Mouse (Mus musculus) limb, embryonic 14.5 days (tissue): ENCODE measurements at regions not wholly inside any gene's neighbourhood (a gene's known extent, or its start where the extent isn't known, plus 50 kb on each side); places are given as distances from the start of the nearest gene placed in this dataset.

Experiments used
- ATAC-seq: fragments of 200-750 bp; cut with Nextera tagmentation; 2 replicates; pipeline ENCODE4 v1.8.0; 2017; ENCODE audit warnings: low read depth, moderate number of reproducible peaks, moderate TSS enrichment; ENCODE audit not compliant: low FRiP score
- DNase-seq: peaks from one replicate; pipeline ENCODE4 v3.0.0-alpha.2; 2015; ENCODE audit warnings: low spot score
- H3K27ac ChIP-seq: fragments of 300-500 bp; sonication (generic); replicated peaks from 2 replicates; pipeline ENCODE4 v1.5.1; 2014; ENCODE audit warnings: low read depth, mild to moderate bottlenecking, low read length, moderate library complexity, mixed read lengths
- H3K27me3 ChIP-seq: fragments of 300-500 bp; sonication (generic); 2 replicates; pipeline ENCODE4 v1.6.1; 2014; ENCODE audit warnings: low read length, mixed read lengths; ENCODE audit not compliant: control insufficient read depth, insufficient read depth
- H3K36me3 ChIP-seq: fragments of 300-500 bp; sonication (generic); 2 replicates; pipeline ENCODE4 v1.6.1; 2014; ENCODE audit warnings: mild to moderate bottlenecking, low read length, moderate library complexity, mixed read lengths; ENCODE audit not compliant: control insufficient read depth, insufficient read depth
- H3K4me1 ChIP-seq: fragments of 300-500 bp; sonication (generic); 2 replicates; pipeline ENCODE4 v1.6.1; 2014; ENCODE audit warnings: antibody characterized with exemption, low read length, mixed read lengths; ENCODE audit not compliant: control insufficient read depth, insufficient read depth
- H3K4me2 ChIP-seq: fragments of 300-500 bp; sonication (generic); replicated peaks from 2 replicates; pipeline ENCODE4 v1.6.1; 2014; ENCODE audit warnings: low read depth, mild to moderate bottlenecking, low read length, moderate library complexity; ENCODE audit not compliant: severe bottlenecking
- H3K4me3 ChIP-seq: fragments of 300-500 bp; sonication (generic); replicated peaks from 2 replicates; pipeline ENCODE4 v1.5.1; 2014; ENCODE audit warnings: low read length
- H3K9ac ChIP-seq: fragments of 300-500 bp; sonication (generic); 2 replicates; pipeline ENCODE4 v1.6.1; 2014; ENCODE audit warnings: mild to moderate bottlenecking, low read depth, low read length, moderate library complexity; ENCODE audit not compliant: severe bottlenecking
- H3K9me3 ChIP-seq: fragments of 300-500 bp; sonication (generic); 2 replicates; pipeline ENCODE4 v1.6.1; 2016; ENCODE audit warnings: low read length; ENCODE audit not compliant: control insufficient read depth
- POLR2A ChIP-seq: fragments of 200-500 bp; IDR thresholded peaks from 2 replicates; pipeline ENCODE4 v1.8.0; 2012; ENCODE audit warnings: inconsistent platforms, mild to moderate bottlenecking, moderate library complexity, borderline replicate concordance; ENCODE audit not compliant: insufficient read depth, insufficient read length; ENCODE audit errors: extremely low read depth
- WGBS: fragments of 180-500 bp; shearing (Covaris S2); extraction: QIAGEN DNeasy Blood & Tissue Kit; methylation state at CpG from one replicate; pipeline ENCODE4 v1.1.7; 2014; 5-methylcytosine and 5-hydroxymethylcytosine counted together

DNA sequence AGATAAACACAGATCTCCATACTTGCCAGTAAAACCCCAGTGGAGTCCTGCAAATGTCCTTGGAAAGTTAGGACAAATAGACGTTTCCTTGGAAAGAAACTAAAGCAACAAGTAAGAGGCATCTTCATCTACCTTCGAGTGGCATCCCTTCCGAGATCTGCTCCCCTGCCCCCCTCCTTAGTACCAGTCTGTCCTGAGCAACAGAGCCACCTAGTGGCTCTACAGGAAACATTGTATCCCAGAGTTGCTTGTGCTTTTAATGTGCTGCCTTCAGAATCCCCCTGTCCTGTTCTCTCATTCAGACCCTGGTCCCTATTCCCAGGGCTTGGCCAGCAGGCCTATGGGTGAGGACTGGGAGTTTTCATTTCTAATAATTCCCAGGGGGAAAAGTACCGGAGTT lies 423.1 kb upstream of the Smarca2 start:
- H3K27me3 ChIP-seq, result no peaks in the 10 kb centered on the region
- DNase-seq (peak; percentile 58), ATAC-seq (no peak)
- no peak for TF ChIP-seq POLR2A
- no peak overlapping the region for H3K4me3 ChIP-seq
- H3K4me2 ChIP-seq, result no peak overlapping the region
- H3K9me3 ChIP-seq, result no peaks in the 10 kb centered on the region
- no peaks in the 10 kb centered on the region for H3K36me3 ChIP-seq
- no peaks in the 10 kb centered on the region for H3K4me1 ChIP-seq
- H3K9ac ChIP-seq, result no peak overlapping the region
- no peak overlapping the region for H3K27ac ChIP-seq
- WGBS, result 33% methylated on average over 4 of the region's 4 CpGs

DNA sequence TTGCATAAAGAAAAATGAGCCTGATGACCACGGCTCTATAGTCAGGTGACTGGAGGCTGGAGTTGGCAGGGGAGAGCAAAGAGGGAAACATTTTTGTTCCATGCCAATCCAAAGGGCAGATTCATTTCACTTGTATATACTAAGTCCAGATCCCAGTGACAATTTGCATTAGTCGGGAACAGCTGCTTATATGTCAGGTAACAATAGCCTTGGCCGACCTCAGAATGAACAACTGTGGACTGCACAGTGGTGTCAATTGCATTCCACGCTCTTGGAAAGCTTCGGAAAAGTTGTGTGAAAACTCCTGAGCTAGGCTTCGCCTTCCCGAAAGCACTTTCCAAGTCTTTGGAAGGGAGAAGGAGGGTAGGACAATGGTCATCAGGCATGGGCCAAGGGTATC lies 419.8 kb upstream of the Smarca2 start:
- H3K4me2 ChIP-seq, result no peak overlapping the region
- no peaks in the 10 kb centered on the region for H3K36me3 ChIP-seq
- ATAC-seq (peak; percentile 79; the same call in 1 of the 2 replicates), DNase-seq (peak; percentile 31)
- no peak overlapping the region for H3K9ac ChIP-seq
- H3K27ac ChIP-seq, result no peak overlapping the region
- no peaks in the 10 kb centered on the region for H3K9me3 ChIP-seq
- TF ChIP-seq POLR2A, result no peak
- H3K4me1 ChIP-seq, result no peaks in the 10 kb centered on the region
- no peak overlapping the region for H3K4me3 ChIP-seq
- 76% methylated on average over 7 of the region's 7 CpGs for WGBS
- no peaks in the 10 kb centered on the region for H3K27me3 ChIP-seq

DNA sequence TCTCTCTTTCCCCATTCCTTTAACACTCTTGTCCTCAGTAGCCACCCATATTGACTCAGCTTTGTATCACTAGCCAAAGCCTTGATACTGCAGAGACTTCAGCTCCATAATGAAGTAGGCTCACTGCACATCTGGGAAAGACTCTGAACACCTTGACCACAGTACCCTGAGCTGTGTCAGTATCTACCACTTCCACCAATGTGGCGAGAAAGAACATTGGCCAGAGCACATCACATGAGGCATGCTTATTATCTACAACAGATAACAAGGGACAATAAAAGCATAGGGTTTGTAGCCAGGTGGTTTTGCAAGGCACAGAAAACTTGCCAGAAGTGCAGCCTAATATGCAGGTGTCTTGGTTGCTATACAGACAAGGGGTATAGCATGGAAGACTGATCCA lies 414.0 kb upstream of the Smarca2 start:
- DNase-seq (no peak), ATAC-seq (no peak)
- H3K9ac ChIP-seq, result no peak overlapping the region
- H3K36me3 ChIP-seq, result no peaks in the 10 kb centered on the region
- no peak overlapping the region for H3K27ac ChIP-seq
- no peak overlapping the region for H3K4me3 ChIP-seq
- H3K4me1 ChIP-seq, result no peaks in the 10 kb centered on the region
- no peak overlapping the region for H3K4me2 ChIP-seq
- no peaks in the 10 kb centered on the region for H3K9me3 ChIP-seq
- no peak for TF ChIP-seq POLR2A
- no peaks in the 10 kb centered on the region for H3K27me3 ChIP-seq
- 71% methylated on average over 1 of the region's 1 CpGs for WGBS

DNA sequence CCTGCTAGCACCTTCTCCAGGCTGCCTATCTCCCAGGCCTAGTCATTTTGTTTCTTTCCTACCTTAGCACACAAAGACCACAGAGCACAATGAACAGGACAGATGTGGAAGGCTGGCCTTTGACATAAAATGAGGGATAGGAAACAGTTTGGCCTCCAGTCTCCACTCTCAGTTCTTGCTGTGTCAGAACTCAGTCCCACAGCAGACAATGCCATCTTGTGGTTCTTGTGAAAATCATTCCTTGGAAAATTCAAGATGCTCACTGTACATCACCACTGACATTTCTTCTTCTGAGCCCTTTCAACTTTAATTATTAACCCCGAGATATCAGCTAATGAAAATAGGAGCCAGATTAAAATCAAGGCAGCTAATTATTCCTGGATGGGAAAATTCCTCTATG lies 411.2 kb upstream of the Smarca2 start:
- Histone ChIP-seq H3K4me1 (no peaks in the 10 kb centered on the region), H3K4me2 (no peak overlapping the region), H3K9ac (no peak overlapping the region), H3K36me3 (no peaks in the 10 kb centered on the region), H3K27ac (no peak overlapping the region), H3K27me3 (no peaks in the 10 kb centered on the region), H3K9me3 (no peaks in the 10 kb centered on the region), H3K4me3 (no peak overlapping the region)
- DNase-seq, result peak; percentile 34
- WGBS, result 71% methylated on average over 1 of the region's 1 CpGs
- TF ChIP-seq POLR2A, result no peak
- no peak for ATAC-seq

DNA sequence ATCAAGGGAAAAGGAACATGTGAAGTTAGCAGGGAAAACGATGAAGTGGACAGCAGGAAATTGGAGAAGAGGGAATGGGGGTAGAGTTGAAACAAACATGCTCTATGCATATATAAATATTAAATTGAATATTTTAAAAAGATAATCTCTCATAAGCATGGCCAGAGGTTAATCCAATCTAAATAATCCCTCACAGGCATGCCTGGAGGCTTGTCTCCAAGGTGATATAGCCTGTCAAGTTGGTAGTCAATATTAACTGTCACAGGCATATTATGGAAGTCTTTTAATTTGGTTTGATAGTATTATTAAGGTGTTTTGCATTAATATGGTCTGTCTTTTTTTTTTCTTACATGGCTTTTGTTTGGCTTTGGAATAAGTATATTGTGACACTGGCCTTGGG lies 396.1 kb upstream of the Smarca2 start:
- Histone ChIP-seq H3K4me2 (no peak overlapping the region), H3K9me3 (no peaks in the 10 kb centered on the region), H3K27me3 (no peaks in the 10 kb centered on the region), H3K4me3 (no peak overlapping the region), H3K4me1 (no peaks in the 10 kb centered on the region), H3K9ac (no peak overlapping the region), H3K27ac (no peak overlapping the region), H3K36me3 (no peaks in the 10 kb centered on the region)
- TF ChIP-seq POLR2A, result no peak
- 70% methylated on average over 1 of the region's 1 CpGs for WGBS
- DNase-seq (no peak), ATAC-seq (no peak)

DNA sequence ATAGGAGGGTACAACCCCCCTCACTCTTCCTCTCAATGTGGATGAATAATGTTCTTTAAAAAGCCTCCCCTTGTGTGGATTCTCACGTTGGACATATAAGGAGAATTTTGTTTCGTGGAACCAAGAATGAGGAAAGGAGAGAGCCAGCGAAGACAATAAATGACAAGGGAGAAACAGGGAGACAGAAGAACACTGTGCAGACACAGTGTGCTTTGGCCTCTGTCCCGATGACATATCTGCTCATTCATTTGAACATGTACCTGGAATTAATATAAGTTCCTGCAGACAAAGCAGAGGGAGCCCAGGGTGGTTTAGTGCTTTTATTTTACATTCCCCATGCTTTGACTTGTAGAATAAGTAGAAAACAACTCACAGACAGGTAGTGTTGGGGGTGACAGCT lies 370.3 kb upstream of the Smarca2 start:
- WGBS, result 56% methylated on average over 4 of the region's 4 CpGs
- no peaks in the 10 kb centered on the region for H3K27me3 ChIP-seq
- DNase-seq, result no peak
- H3K4me2 ChIP-seq, result no peak overlapping the region
- no peak overlapping the region for H3K9ac ChIP-seq
- H3K4me3 ChIP-seq, result no peak overlapping the region
- H3K27ac ChIP-seq, result no peak overlapping the region
- no peaks in the 10 kb centered on the region for H3K36me3 ChIP-seq
- 0 out of 2 replicates have a peak, but pooled peaks cover 2% of the 10 kb centered on the region for H3K4me1 ChIP-seq
- no peaks in the 10 kb centered on the region for H3K9me3 ChIP-seq
- TF ChIP-seq POLR2A, result no peak
- no peak for ATAC-seq
